Mouse (Mus musculus) small intestine, adult 2 months (tissue): ENCODE results near the gene Wdr37.

ENCODE experiments used
- CTCF ChIP-seq: fragments of 200-500 bp; IDR thresholded peaks from 2 replicates; pipeline ENCODE4 v1.5.1; 2012; ENCODE audit warnings: low read depth, mild to moderate bottlenecking, control low read depth, inconsistent platforms, low read length, moderate library complexity, mixed read lengths; ENCODE audit not compliant: insufficient replicate concordance, insufficient read length; ENCODE audit errors: extremely low read depth
- POLR2A ChIP-seq: fragments of 200-500 bp; IDR thresholded peaks from 2 replicates; pipeline ENCODE4 v1.6.1; 2012; ENCODE audit warnings: low read depth, mild to moderate bottlenecking, control low read depth, inconsistent platforms, low read length, moderate library complexity

DNA sequence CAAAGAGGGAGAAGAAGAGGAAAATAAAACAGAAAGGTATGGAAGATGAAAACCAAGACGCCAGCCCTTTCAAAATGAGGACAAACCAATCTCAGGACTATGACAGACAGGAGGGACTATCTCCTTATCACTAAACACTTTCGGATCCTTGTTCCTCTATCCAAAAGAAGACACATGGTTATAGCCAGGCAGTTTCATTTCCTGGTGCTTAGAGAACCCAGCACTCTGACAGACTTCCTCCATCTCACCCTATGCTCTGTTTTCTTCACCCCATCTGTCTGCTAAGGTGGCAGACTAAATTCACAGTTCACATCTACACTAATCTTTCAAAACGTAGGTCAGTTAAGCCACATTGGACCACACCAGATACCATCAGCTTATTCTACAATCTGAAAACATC is 29.4 kb downstream of the Wdr37 start:
- TF ChIP-seq CTCF: no peak
- TF ChIP-seq POLR2A: no peak
